Mouse (Mus musculus): ENCODE data around the gene Specc1l. TPM values are rescaled to one million over a fixed set of nuclear protein-coding genes. Genes with fewer than 3 reads are reported as not detected.

Specc1l gene
- polyA plus RNA-seq, 1 experiment = 0.20 TPM

GRCm38 (mm10) chr10:75232612-75233155 lies 20.8 kb downstream of the Specc1l start:
- H3K9me3 ChIP-seq (ENCODE audit: control insufficient read depth, low read length) = no peaks in the 10 kb centered on the region
- H3K4me1 ChIP-seq (ENCODE audit: control insufficient read depth) = no peaks in the 10 kb centered on the region
- no peaks in the 10 kb centered on the region for H3K27me3 ChIP-seq (ENCODE audit: control insufficient read depth)
- H3K36me3 ChIP-seq (ENCODE audit: control insufficient read depth) = peaks cover 40% of the 10 kb centered on the region
- H3K4me3 ChIP-seq (replicated peaks) = no peak overlapping the region
- no peak for TF ChIP-seq GATA1 (IDR thresholded peaks at IDR 0.05; ENCODE audit: low read length)
- TF ChIP-seq TAL1 (IDR thresholded peaks at IDR 0.05; ENCODE audit: low read length) = no peak

- Histone ChIP-seq H3K4me3 (replicated peaks) (no peak overlapping the region), H3K4me1 (ENCODE audit: control insufficient read depth) (no peaks in the 10 kb centered on the region), H3K9me3 (ENCODE audit: control insufficient read depth, low read length) (no peaks in the 10 kb centered on the region), H3K27me3 (ENCODE audit: control insufficient read depth) (no peaks in the 10 kb centered on the region), H3K36me3 (ENCODE audit: control insufficient read depth) (peaks cover 40% of the 10 kb centered on the region)
- TF ChIP-seq TAL1 (IDR thresholded peaks at IDR 0.05; ENCODE audit: low read length) (no peak), GATA1 (IDR thresholded peaks at IDR 0.05; ENCODE audit: low read length) (no peak)
These were observed 21.6 kb downstream of the Specc1l start for GRCm38 (mm10) chr10:75233489-75233888.

GRCm38 (mm10) chr10:75235726-75236125 lies 23.9 kb downstream of the Specc1l start:
- TF ChIP-seq GATA1 (IDR thresholded peaks at IDR 0.05; ENCODE audit: low read length) (no peak), TAL1 (IDR thresholded peaks at IDR 0.05; ENCODE audit: low read length) (no peak)
- H3K36me3 ChIP-seq (ENCODE audit: control insufficient read depth) = peaks cover 35% of the 10 kb centered on the region
- H3K27me3 ChIP-seq (ENCODE audit: control insufficient read depth) = no peaks in the 10 kb centered on the region
- H3K4me3 ChIP-seq (replicated peaks) = no peak overlapping the region
- no peaks in the 10 kb centered on the region for H3K9me3 ChIP-seq (ENCODE audit: control insufficient read depth, low read length)
- H3K4me1 ChIP-seq (ENCODE audit: control insufficient read depth) = no peaks in the 10 kb centered on the region

GRCm38 (mm10) chr10:75236156-75236555 lies 24.3 kb downstream of the Specc1l start:
- Histone ChIP-seq H3K4me1 (ENCODE audit: control insufficient read depth) (no peaks in the 10 kb centered on the region), H3K4me3 (replicated peaks) (no peak overlapping the region), H3K36me3 (ENCODE audit: control insufficient read depth) (peaks cover 33% of the 10 kb centered on the region), H3K9me3 (ENCODE audit: control insufficient read depth, low read length) (no peaks in the 10 kb centered on the region), H3K27me3 (ENCODE audit: control insufficient read depth) (no peaks in the 10 kb centered on the region)
- TF ChIP-seq TAL1 (IDR thresholded peaks at IDR 0.05; ENCODE audit: low read length) (no peak), GATA1 (IDR thresholded peaks at IDR 0.05; ENCODE audit: low read length) (no peak)

GRCm38 (mm10) chr10:75237166-75237565 lies 25.3 kb downstream of the Specc1l start:
- H3K36me3 ChIP-seq (ENCODE audit: control insufficient read depth) = peaks cover 33% of the 10 kb centered on the region
- no peaks in the 10 kb centered on the region for H3K27me3 ChIP-seq (ENCODE audit: control insufficient read depth)
- H3K9me3 ChIP-seq (ENCODE audit: control insufficient read depth, low read length) = no peaks in the 10 kb centered on the region
- no peak overlapping the region for H3K4me3 ChIP-seq (replicated peaks)
- TF ChIP-seq TAL1 (IDR thresholded peaks at IDR 0.05; ENCODE audit: low read length) = no peak
- no peak for TF ChIP-seq GATA1 (IDR thresholded peaks at IDR 0.05; ENCODE audit: low read length)
- H3K4me1 ChIP-seq (ENCODE audit: control insufficient read depth) = no peaks in the 10 kb centered on the region

- no peaks in the 10 kb centered on the region for H3K4me1 ChIP-seq (ENCODE audit: control insufficient read depth)
- H3K27me3 ChIP-seq (ENCODE audit: control insufficient read depth) = no peaks in the 10 kb centered on the region
- H3K36me3 ChIP-seq (ENCODE audit: control insufficient read depth) = peaks cover 49% of the 10 kb centered on the region
- H3K4me3 ChIP-seq (replicated peaks) = no peak overlapping the region
- H3K9me3 ChIP-seq (ENCODE audit: control insufficient read depth, low read length) = no peaks in the 10 kb centered on the region
- TF ChIP-seq TAL1 (IDR thresholded peaks at IDR 0.05; ENCODE audit: low read length) (no peak), GATA1 (IDR thresholded peaks at IDR 0.05; ENCODE audit: low read length) (no peak)
These were observed 28.8 kb downstream of the Specc1l start for GRCm38 (mm10) chr10:75240583-75241250.

- no peaks in the 10 kb centered on the region for H3K27me3 ChIP-seq (ENCODE audit: control insufficient read depth)
- H3K4me3 ChIP-seq (replicated peaks) = no peak overlapping the region
- H3K9me3 ChIP-seq (ENCODE audit: control insufficient read depth, low read length) = no peaks in the 10 kb centered on the region
- TF ChIP-seq TAL1 (IDR thresholded peaks at IDR 0.05; ENCODE audit: low read length) (no peak), GATA1 (IDR thresholded peaks at IDR 0.05; ENCODE audit: low read length) (no peak)
- H3K4me1 ChIP-seq (ENCODE audit: control insufficient read depth) = no peaks in the 10 kb centered on the region
- peaks cover 72% of the 10 kb centered on the region for H3K36me3 ChIP-seq (ENCODE audit: control insufficient read depth)
These were observed 33.9 kb downstream of the Specc1l start for GRCm38 (mm10) chr10:75245806-75246205.

GRCm38 (mm10) chr10:75246331-75246730 lies 34.5 kb downstream of the Specc1l start:
- Histone ChIP-seq H3K4me3 (replicated peaks) (no peak overlapping the region), H3K9me3 (ENCODE audit: control insufficient read depth, low read length) (no peaks in the 10 kb centered on the region), H3K4me1 (ENCODE audit: control insufficient read depth) (no peaks in the 10 kb centered on the region), H3K27me3 (ENCODE audit: control insufficient read depth) (no peaks in the 10 kb centered on the region), H3K36me3 (ENCODE audit: control insufficient read depth) (peaks cover 69% of the 10 kb centered on the region)
- TF ChIP-seq TAL1 (IDR thresholded peaks at IDR 0.05; ENCODE audit: low read length) = no peak
- TF ChIP-seq GATA1 (IDR thresholded peaks at IDR 0.05; ENCODE audit: low read length) = no peak

GRCm38 (mm10) chr10:75251011-75251410 lies 39.1 kb downstream of the Specc1l start:
- Histone ChIP-seq H3K9me3 (ENCODE audit: control insufficient read depth, low read length) (no peaks in the 10 kb centered on the region), H3K27me3 (ENCODE audit: control insufficient read depth) (no peaks in the 10 kb centered on the region), H3K4me3 (replicated peaks) (no peak overlapping the region), H3K4me1 (ENCODE audit: control insufficient read depth) (no peaks in the 10 kb centered on the region), H3K36me3 (ENCODE audit: control insufficient read depth) (peaks cover 41% of the 10 kb centered on the region)
- TF ChIP-seq TAL1 (IDR thresholded peaks at IDR 0.05; ENCODE audit: low read length) (no peak), GATA1 (IDR thresholded peaks at IDR 0.05; ENCODE audit: low read length) (no peak)

All from erythroblast, embryonic 14.5 days (primary cell).